Mouse (Mus musculus) T-cell, adult 66 days (primary cell): ENCODE results near the gene Nlrp5. TPM values are rescaled to one million over a fixed set of nuclear protein-coding genes. Genes with fewer than 3 reads are reported as not detected.

Experiments used
- total RNA-seq, 2 experiments: library from RNA; stranded (reverse); gene quantifications; 3 replicates in 1 of 2; 4 replicates in 1 of 2; pipeline ENCODE4 v1.2.4; 2023

Nlrp5 gene
- total RNA-seq: not detected

GRCm38 (mm10) chr7:23385589-23385988 is at the start of gene Nlrp5:
Gene Nlrp5, plus strand, starts transcription at chr7:23385889.

Other genes with a start within 250 kb of the Nlrp5 start
- not detected for gene Gm10662, start 241.4 kb upstream of the Nlrp5 start, total RNA-seq
- gene Vmn1r165, start 168.6 kb upstream of the Nlrp5 start, total RNA-seq: not detected
- gene Vmn1r166, start 134.2 kb upstream of the Nlrp5 start, total RNA-seq: not detected
- gene Gm6902, start 107.0 kb upstream of the Nlrp5 start, total RNA-seq: not detected
- gene Nlrp4e, start 84.7 kb upstream of the Nlrp5 start, total RNA-seq: not detected
- not detected for gene Vmn1r167, start 121.3 kb downstream of the Nlrp5 start, total RNA-seq
- gene Vmn1r168, start 153.8 kb downstream of the Nlrp5 start, total RNA-seq: not detected
- not detected for gene Vmn1r169, start 189.6 kb downstream of the Nlrp5 start, total RNA-seq
- not detected for gene Vmn1r170, start 220.3 kb downstream of the Nlrp5 start, total RNA-seq
- gene Vmn1r171, start 244.8 kb downstream of the Nlrp5 start, total RNA-seq: not detected